ENCODE assay signal across 20 mouse cellular contexts in genomic region chr7:134586990-134587389, GRCm38 (mm10).
DNase-seq lines count a peak whose midpoint lies in the region; ATAC-seq lines count a peak whose summit lies in the region.
"Had no signal": no experiment of that assay in that cellular context is flagged by ENCODE, and none has a peak within 500 bp of the region (broad histone marks: within the 10 kb centered on the region; RNA-seq: fewer than 3 reads in every experiment).

No protein-coding gene starts in this region.

- peak; percentile 92 for DNase-seq in heart, adult 11 months
- no peak for DNase-seq in heart, postnatal 10 days
- DNase-seq in lung, postnatal 36 days, result peak; percentile 10
- DNase-seq in lung, adult 18-20 months, result no peak
- DNase-seq in spleen, adult 18-20 months, result peak; percentile 18
- DNase-seq in layer of hippocampus, adult 8-10 months (ENCODE audit: low spot score in 2 of 2), result no peak
- no peak for DNase-seq in ovary, adult 18-20 months (ENCODE audit: low spot score)
- DNase-seq: adrenal gland, postnatal 14 days; cerebellum, adult 11 months; cerebellum, adult 9-11 months; gastrocnemius, postnatal 10 days; kidney, adult 18-20 months; kidney, postnatal 4 days; liver; lung, embryonic 14.5 days; lung, postnatal 14 days; thymus, adult 2 months; thymus, postnatal 36 days had no signal

- ATAC-seq in erythroblast, adult 5-6 weeks (replicated peaks; ENCODE audit: low FRiP score, poor library complexity, severe bottlenecking), result no peak
- ATAC-seq: forebrain, embryonic 13.5 days had no signal

- intact Hi-C loops in heart, postnatal 10 days (cut with DNase I), result no loop called here

Comparison
In these comparisons a context has a peak if more than half of its experiments do, and no peak if none do; other contexts are left out.
1. DNase-seq: peak in heart, adult 11 months (single experiment), lung, postnatal 36 days (single experiment) and spleen, adult 18-20 months (2 of 2); none in heart, postnatal 10 days (0 of 2), lung, adult 18-20 months (0 of 2), layer of hippocampus, adult 8-10 months (0 of 2) and ovary, adult 18-20 months (single experiment).